Mouse (Mus musculus): ENCODE results near the gene Rnf166. TPM values are rescaled to one million over a fixed set of nuclear protein-coding genes. Genes with fewer than 3 reads are reported as not detected.
A peak's percentile ranks its signal among the peaks of the same experiment; 100 is the strongest.

The Rnf166 gene
- polyA plus RNA-seq, 1 experiment from 2014 or later, result 38.5 TPM

DNA sequence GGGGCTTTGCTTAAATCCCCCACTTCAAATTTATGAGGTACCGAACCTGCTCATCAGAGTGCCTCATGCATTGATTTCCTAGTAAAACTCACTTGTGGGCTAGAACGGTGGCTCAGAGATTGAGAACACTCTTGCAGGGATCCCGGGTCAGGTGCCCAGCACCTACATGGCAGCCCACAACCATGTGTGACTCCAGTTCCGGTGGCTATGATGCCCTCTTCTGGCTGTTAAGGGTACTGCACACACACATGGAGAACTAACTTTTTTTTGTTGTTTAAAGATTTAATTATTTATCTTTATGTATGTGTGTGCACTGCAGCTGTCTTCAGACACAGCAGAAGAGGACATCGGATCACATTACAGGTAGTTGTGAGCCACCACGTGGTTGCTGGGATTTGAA is 40.5 kb downstream of the Rnf166 start:
- ATAC-seq (ENCODE audit: insufficient read depth, low FRiP score, low read depth), result no peak
- Histone ChIP-seq H3K4me3 (replicated peaks) (no peak overlapping the region), H3K9me3 (no peaks in the 10 kb centered on the region), H3K27ac (no peak overlapping the region), H3K27me3 (replicated peaks) (no peaks in the 10 kb centered on the region), H3K36me3 (peaks cover 17% of the 10 kb centered on the region; the same call in 1 of the 2 replicates), H3K9ac (no peak overlapping the region), H3K4me1 (peaks cover 21% of the 10 kb centered on the region), H3K4me2 (no peak overlapping the region)
- WGBS, result 93% methylated on average over 6 of the region's 6 CpGs

GRCm38 (mm10) chr8:122433269-122433905 is 42.5 kb downstream of the Rnf166 start:
- peak overlapping the region; percentile 87 for H3K27ac ChIP-seq
- H3K4me2 ChIP-seq, result peak overlapping the region; percentile 91
- peak; percentile 37; the same call in 1 of the 2 replicates for ATAC-seq (ENCODE audit: insufficient read depth, low FRiP score, low read depth)
- 58% methylated on average over 11 of the region's 11 CpGs for WGBS
- no peak overlapping the region for H3K9ac ChIP-seq
- peaks cover 12% of the 10 kb centered on the region; the same call in 1 of the 2 replicates for H3K36me3 ChIP-seq
- peaks cover 21% of the 10 kb centered on the region for H3K4me1 ChIP-seq
- no peaks in the 10 kb centered on the region for H3K27me3 ChIP-seq (replicated peaks)
- H3K9me3 ChIP-seq, result no peaks in the 10 kb centered on the region
- H3K4me3 ChIP-seq (replicated peaks), result peak overlapping the region; percentile 66

GRCm38 (mm10) chr8:122432443-122433268 is 43.2 kb downstream of the Rnf166 start, which contains the start of gene Cyba:
Cyba (minus strand) TSS chr8:122432930.
- peak within 1 kb of the TSS; percentile 73 for H3K9ac ChIP-seq
- H3K27me3 ChIP-seq (replicated peaks), result no peaks in the 10 kb centered on the region
- 4% methylated on average over 45 of the region's 45 CpGs for WGBS
- peak; percentile 82 for ATAC-seq (ENCODE audit: insufficient read depth, low FRiP score, low read depth)
- peaks cover 12% of the 10 kb centered on the region; the same call in 1 of the 2 replicates for H3K36me3 ChIP-seq
- peak within 1 kb of the TSS; percentile 91 for H3K4me2 ChIP-seq
- peak within 1 kb of the TSS; percentile 87 for H3K27ac ChIP-seq
- H3K4me3 ChIP-seq (replicated peaks), result peak within 1 kb of the TSS; percentile 66
- H3K9me3 ChIP-seq, result no peaks in the 10 kb centered on the region
- peaks cover 21% of the 10 kb centered on the region for H3K4me1 ChIP-seq

- peak overlapping the region; percentile 91 for H3K4me2 ChIP-seq
- H3K27me3 ChIP-seq (replicated peaks), result no peaks in the 10 kb centered on the region
- H3K27ac ChIP-seq, result peak overlapping the region; percentile 87
- peak overlapping the region; percentile 73 for H3K9ac ChIP-seq
- H3K4me1 ChIP-seq, result peaks cover 21% of the 10 kb centered on the region
- ATAC-seq (ENCODE audit: insufficient read depth, low FRiP score, low read depth), result 0 out of 2 replicates have a peak, but pooled peaks have one; percentile 2
- WGBS, result 26% methylated on average over 18 of the region's 18 CpGs
- no peaks in the 10 kb centered on the region for H3K9me3 ChIP-seq
- H3K36me3 ChIP-seq, result peaks cover 12% of the 10 kb centered on the region; the same call in 1 of the 2 replicates
- peak overlapping the region; percentile 66 for H3K4me3 ChIP-seq (replicated peaks)
Observed at GRCm38 (mm10) chr8:122431694-122432442, 44.0 kb downstream of the Rnf166 start.

DNA sequence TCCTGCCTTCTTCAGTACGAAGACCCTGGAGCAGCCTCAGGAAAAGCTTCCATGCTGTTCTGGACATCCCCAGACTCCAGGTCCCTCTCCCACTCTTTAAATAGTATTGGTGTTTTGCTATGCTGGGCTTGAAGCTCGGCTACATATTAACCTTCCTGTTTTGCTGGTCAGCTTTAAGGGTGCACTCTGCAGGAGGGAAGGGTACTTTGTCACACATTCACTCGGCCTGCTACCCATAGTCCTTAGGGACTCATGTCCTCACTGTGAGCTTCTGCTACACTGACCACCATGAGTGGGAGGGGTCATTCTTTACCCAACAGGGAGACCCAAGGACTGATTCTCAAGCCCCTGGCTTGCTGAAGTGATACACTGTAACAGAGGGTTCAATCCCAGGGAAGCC is 45.2 kb downstream of the Rnf166 start:
- no peak for ATAC-seq (ENCODE audit: insufficient read depth, low FRiP score, low read depth)
- no peaks in the 10 kb centered on the region for H3K9me3 ChIP-seq
- no peaks in the 10 kb centered on the region for H3K27me3 ChIP-seq (replicated peaks)
- no peak overlapping the region for H3K9ac ChIP-seq
- peaks cover 3% of the 10 kb centered on the region; the same call in 1 of the 2 replicates for H3K36me3 ChIP-seq
- H3K4me3 ChIP-seq (replicated peaks), result no peak overlapping the region
- H3K4me1 ChIP-seq, result peaks cover 21% of the 10 kb centered on the region
- H3K27ac ChIP-seq, result peak overlapping the region; percentile 40; the same call in 1 of the 2 replicates
- no peak overlapping the region for H3K4me2 ChIP-seq
- WGBS, result 64% methylated on average over 3 of the region's 3 CpGs

GRCm38 (mm10) chr8:122430058-122430636 is 45.7 kb downstream of the Rnf166 start:
- H3K27me3 ChIP-seq (replicated peaks), result no peaks in the 10 kb centered on the region
- no peak overlapping the region for H3K4me3 ChIP-seq (replicated peaks)
- no peaks in the 10 kb centered on the region for H3K9me3 ChIP-seq
- no peak for ATAC-seq (ENCODE audit: insufficient read depth, low FRiP score, low read depth)
- WGBS, result 70% methylated on average over 10 of the region's 10 CpGs
- H3K27ac ChIP-seq, result peak overlapping the region; percentile 40; the same call in 1 of the 2 replicates
- peaks cover under 1% of the 10 kb centered on the region; the same call in 1 of the 2 replicates for H3K36me3 ChIP-seq
- no peak overlapping the region for H3K4me2 ChIP-seq
- no peak overlapping the region for H3K9ac ChIP-seq
- peaks cover 21% of the 10 kb centered on the region for H3K4me1 ChIP-seq

DNA sequence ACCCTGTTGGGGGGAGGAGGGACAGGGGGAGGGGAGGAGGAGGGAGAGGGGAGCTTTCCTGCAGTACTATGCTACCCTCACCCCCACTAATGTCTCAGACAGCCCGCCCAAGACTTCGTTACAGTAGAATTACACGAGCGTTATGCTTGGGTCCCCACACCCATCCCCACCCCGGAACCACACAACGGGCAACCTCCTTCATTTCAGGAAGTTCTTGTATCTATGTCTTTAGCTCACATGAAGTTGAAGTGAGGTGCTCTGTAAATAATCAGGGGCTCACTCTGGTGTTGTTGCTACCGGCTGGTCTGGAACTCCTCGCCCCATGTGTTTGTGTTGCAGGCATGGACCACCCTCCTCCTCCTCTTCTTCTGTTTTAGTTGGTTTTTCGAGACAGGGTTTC is 47.7 kb downstream of the Rnf166 start:
- Histone ChIP-seq H3K4me2 (no peak overlapping the region), H3K27ac (no peak overlapping the region), H3K36me3 (peaks cover 3% of the 10 kb centered on the region; the same call in 1 of the 2 replicates), H3K9me3 (no peaks in the 10 kb centered on the region), H3K9ac (no peak overlapping the region), H3K4me3 (replicated peaks) (no peak overlapping the region), H3K4me1 (peaks cover 19% of the 10 kb centered on the region), H3K27me3 (replicated peaks) (no peaks in the 10 kb centered on the region)
- no peak for ATAC-seq (ENCODE audit: insufficient read depth, low FRiP score, low read depth)
- 91% methylated on average over 9 of the region's 9 CpGs for WGBS

DNA sequence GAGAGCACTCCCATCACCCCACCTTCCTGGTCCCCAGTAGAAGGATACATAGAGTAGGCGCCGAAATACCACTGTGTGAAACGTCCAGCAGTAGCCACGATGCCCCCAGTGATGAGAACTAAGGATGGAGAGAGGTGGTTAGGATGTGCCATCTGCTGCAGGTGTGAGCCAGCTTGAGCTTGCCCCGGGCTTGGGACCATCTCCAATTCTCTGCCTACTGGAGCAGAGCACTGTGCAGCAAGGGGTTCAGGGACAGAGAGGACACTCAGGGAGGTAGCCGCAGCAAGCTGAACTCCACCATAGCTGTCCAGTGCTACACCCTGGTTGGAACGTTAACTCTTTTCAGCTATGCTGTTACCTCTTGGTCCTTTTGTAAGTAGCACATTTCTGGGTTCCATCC is 48.3 kb downstream of the Rnf166 start:
- peaks cover 3% of the 10 kb centered on the region; the same call in 1 of the 2 replicates for H3K36me3 ChIP-seq
- peaks cover 14% of the 10 kb centered on the region for H3K4me1 ChIP-seq
- no peak overlapping the region for H3K9ac ChIP-seq
- 88% methylated on average over 7 of the region's 7 CpGs for WGBS
- H3K27me3 ChIP-seq (replicated peaks), result no peaks in the 10 kb centered on the region
- no peaks in the 10 kb centered on the region for H3K9me3 ChIP-seq
- no peak for ATAC-seq (ENCODE audit: insufficient read depth, low FRiP score, low read depth)
- H3K4me2 ChIP-seq, result no peak overlapping the region
- no peak overlapping the region for H3K27ac ChIP-seq
- H3K4me3 ChIP-seq (replicated peaks), result no peak overlapping the region

DNA sequence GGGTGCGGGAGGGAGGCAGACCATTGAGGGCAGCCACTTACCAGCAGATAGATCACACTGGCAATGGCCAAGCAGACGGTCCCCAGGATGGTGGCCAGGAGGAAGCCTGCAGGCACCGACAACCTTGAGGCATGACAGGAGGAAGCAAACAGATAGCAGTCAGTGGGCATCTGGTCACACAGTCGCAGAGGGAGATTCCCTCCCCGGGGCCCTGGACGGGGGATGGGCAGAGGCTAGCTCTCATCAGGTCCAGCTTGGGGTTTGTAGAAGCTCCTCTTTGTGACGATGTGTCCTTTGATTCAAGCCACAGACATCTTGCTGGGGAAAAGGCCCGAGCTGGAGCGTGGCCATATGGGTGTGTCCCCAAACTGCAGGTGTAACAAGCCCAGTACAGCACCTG is 49.7 kb downstream of the Rnf166 start:
- Histone ChIP-seq H3K4me2 (no peak overlapping the region), H3K27ac (no peak overlapping the region), H3K4me3 (replicated peaks) (no peak overlapping the region), H3K4me1 (peaks cover under 1% of the 10 kb centered on the region; the same call in 1 of the 2 replicates), H3K27me3 (replicated peaks) (no peaks in the 10 kb centered on the region), H3K36me3 (peaks cover 3% of the 10 kb centered on the region; the same call in 1 of the 2 replicates), H3K9me3 (no peaks in the 10 kb centered on the region), H3K9ac (no peak overlapping the region)
- WGBS, result 73% methylated on average over 9 of the region's 9 CpGs
- no peak for ATAC-seq (ENCODE audit: insufficient read depth, low FRiP score, low read depth)

DNA sequence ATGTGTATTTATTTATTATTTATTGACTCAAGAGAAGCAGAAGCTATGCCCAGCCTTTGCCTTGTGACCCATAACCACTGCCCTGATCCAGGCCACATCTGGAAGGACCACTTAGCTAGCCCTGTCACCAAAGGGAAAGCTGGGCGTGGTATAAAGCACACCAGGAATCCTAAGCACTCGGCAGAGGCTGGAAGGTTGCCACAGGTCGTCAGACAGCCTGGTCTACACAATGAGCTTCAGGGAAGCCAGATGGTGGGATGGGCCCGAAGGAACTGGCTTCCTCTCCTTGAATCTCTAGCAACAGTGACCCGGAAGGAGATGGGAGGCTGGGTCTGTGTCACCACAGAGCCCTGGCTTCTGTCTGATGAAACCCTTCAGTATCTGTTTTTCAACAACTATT is 52.2 kb downstream of the Rnf166 start:
- H3K27ac ChIP-seq, result no peak overlapping the region
- 0 out of 2 replicates have a peak, but pooled peaks cover 3% of the 10 kb centered on the region for H3K36me3 ChIP-seq
- no peaks in the 10 kb centered on the region for H3K9me3 ChIP-seq
- 0 out of 2 replicates have a peak, but pooled peaks cover 4% of the 10 kb centered on the region for H3K4me1 ChIP-seq
- 45% methylated on average over 5 of the region's 5 CpGs for WGBS
- no peak overlapping the region for H3K4me3 ChIP-seq (replicated peaks)
- H3K27me3 ChIP-seq (replicated peaks), result no peaks in the 10 kb centered on the region
- ATAC-seq (ENCODE audit: insufficient read depth, low FRiP score, low read depth), result no peak
- H3K9ac ChIP-seq, result no peak overlapping the region
- H3K4me2 ChIP-seq, result no peak overlapping the region

DNA sequence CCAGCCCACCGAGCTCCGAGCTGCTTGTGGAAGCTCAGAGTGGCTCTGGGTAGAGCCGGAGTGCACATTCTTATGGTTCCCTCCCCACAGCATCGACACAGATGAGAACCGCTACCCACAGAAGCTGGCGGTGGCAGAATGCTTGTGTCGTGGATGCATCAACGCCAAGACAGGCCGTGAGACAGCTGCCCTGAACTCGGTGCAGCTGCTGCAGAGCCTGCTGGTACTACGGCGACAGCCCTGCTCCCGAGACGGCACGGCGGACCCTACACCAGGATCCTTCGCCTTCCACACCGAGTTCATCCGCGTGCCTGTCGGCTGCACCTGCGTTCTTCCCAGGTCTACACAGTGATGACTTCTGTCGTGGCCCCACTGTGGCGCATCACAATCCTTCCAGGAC is 52.6 kb downstream of the Rnf166 start:
- H3K27me3 ChIP-seq (replicated peaks), result no peaks in the 10 kb centered on the region
- no peak overlapping the region for H3K4me3 ChIP-seq (replicated peaks)
- no peak overlapping the region for H3K9ac ChIP-seq
- H3K4me2 ChIP-seq, result no peak overlapping the region
- 79% methylated on average over 24 of the region's 24 CpGs for WGBS
- no peak overlapping the region for H3K27ac ChIP-seq
- 0 out of 2 replicates have a peak, but pooled peaks cover 4% of the 10 kb centered on the region for H3K4me1 ChIP-seq
- H3K9me3 ChIP-seq, result no peaks in the 10 kb centered on the region
- ATAC-seq (ENCODE audit: insufficient read depth, low FRiP score, low read depth), result no peak
- H3K36me3 ChIP-seq, result 0 out of 2 replicates have a peak, but pooled peaks cover 3% of the 10 kb centered on the region

Data from stomach, embryonic 15.5 days (tissue).